Mouse (Mus musculus) limb, embryonic 10.5 days (tissue): ENCODE data around the gene Slc13a4. TPM values are rescaled to one million over a fixed set of nuclear protein-coding genes. Genes with fewer than 3 reads are reported as not detected.
A peak's percentile ranks its signal among the peaks of the same experiment; 100 is the strongest.

Experiments
- DNase-seq: peaks from one replicate; pipeline ENCODE4 v3.0.0-alpha.2; 2017; ENCODE audit warnings: low spot score
- H3K27ac ChIP-seq: fragments of 300-500 bp; sonication (generic); 2 replicates; pipeline ENCODE4 v1.5.1; 2016; ENCODE audit warnings: mild to moderate bottlenecking
- H3K27me3 ChIP-seq: fragments of 300-500 bp; sonication (generic); 2 replicates; pipeline ENCODE4 v1.6.1; 2016; ENCODE audit warnings: low read depth, mild to moderate bottlenecking; ENCODE audit not compliant: poor library complexity, severe bottlenecking
- H3K36me3 ChIP-seq: fragments of 300-500 bp; sonication (generic); 2 replicates; pipeline ENCODE4 v1.6.1; 2016; ENCODE audit warnings: mild to moderate bottlenecking, moderate library complexity
- H3K4me1 ChIP-seq: fragments of 300-500 bp; sonication (generic); 2 replicates; pipeline ENCODE4 v1.6.1; 2016
- H3K4me3 ChIP-seq: fragments of 300-500 bp; sonication (generic); 2 replicates; pipeline ENCODE4 v1.5.1; 2016; ENCODE audit warnings: mild to moderate bottlenecking, moderate library complexity
- H3K9me3 ChIP-seq: fragments of 300-500 bp; sonication (generic); replicated peaks from 2 replicates; pipeline ENCODE4 v1.6.1; 2016; ENCODE audit warnings: mild to moderate bottlenecking
- WGBS: fragments of 180-500 bp; shearing (Covaris S2); methylation state at CpG from one replicate; pipeline ENCODE4 v1.1.7; 2016; 5-methylcytosine and 5-hydroxymethylcytosine counted together
- polyA plus RNA-seq: library from polyadenylated mRNA; unstranded; fragments of >200 nt; fragmentation: Nextera tagmentation; extraction: Ambion mirVana; gene quantifications from 2 replicates; pipeline ENCODE4 v1.2.1, GENCODE M21; 2016

Slc13a4 gene
- polyA plus RNA-seq, 1 experiment from 2014 or later: 0.38 TPM

GRCm38 (mm10) chr6:35251807-35252476, 56.0 kb downstream of the Slc13a4 start:
- WGBS: 60% methylated on average over 17 of the region's 17 CpGs
- Histone ChIP-seq H3K4me1 (peaks cover 25% of the 10 kb centered on the region), H3K36me3 (peaks cover 12% of the 10 kb centered on the region), H3K27me3 (no peaks in the 10 kb centered on the region), H3K27ac (peak overlapping the region; percentile 93), H3K4me3 (peak overlapping the region; percentile 81), H3K9me3 (no peaks in the 10 kb centered on the region)
- DNase-seq: no peak

- Histone ChIP-seq H3K27me3 (no peaks in the 10 kb centered on the region), H3K4me1 (no peaks in the 10 kb centered on the region), H3K4me3 (no peak overlapping the region), H3K27ac (no peak overlapping the region), H3K9me3 (no peaks in the 10 kb centered on the region), H3K36me3 (peaks cover 77% of the 10 kb centered on the region)
- no peak for DNase-seq
- whole genome bisulfite sequencing: 78% methylated on average over 5 of the region's 5 CpGs
Measured at GRCm38 (mm10) chr6:35245086-35245485, 62.8 kb downstream of the Slc13a4 start.

GRCm38 (mm10) chr6:35243989-35244388, 63.9 kb downstream of the Slc13a4 start:
- H3K27me3 ChIP-seq: no peaks in the 10 kb centered on the region
- H3K4me3 ChIP-seq: no peak overlapping the region
- 90% methylated on average over 9 of the region's 9 CpGs for WGBS
- peaks cover 88% of the 10 kb centered on the region for H3K36me3 ChIP-seq
- H3K4me1 ChIP-seq: no peaks in the 10 kb centered on the region
- no peak overlapping the region for H3K27ac ChIP-seq
- no peaks in the 10 kb centered on the region for H3K9me3 ChIP-seq
- no peak for DNase-seq

- Histone ChIP-seq H3K27ac (no peak overlapping the region), H3K9me3 (no peaks in the 10 kb centered on the region), H3K27me3 (no peaks in the 10 kb centered on the region), H3K4me1 (no peaks in the 10 kb centered on the region), H3K4me3 (no peak overlapping the region), H3K36me3 (peaks cover 94% of the 10 kb centered on the region)
- DNase-seq: no peak
- WGBS: 92% methylated on average over 4 of the region's 4 CpGs
Measured at GRCm38 (mm10) chr6:35243252-35243651, 64.7 kb downstream of the Slc13a4 start.

GRCm38 (mm10) chr6:35236108-35236785, 71.7 kb downstream of the Slc13a4 start:
- no peaks in the 10 kb centered on the region for H3K27me3 ChIP-seq
- no peaks in the 10 kb centered on the region for H3K4me1 ChIP-seq
- no peak overlapping the region for H3K27ac ChIP-seq
- H3K4me3 ChIP-seq: no peak overlapping the region
- WGBS: 96% methylated on average over 9 of the region's 9 CpGs
- no peaks in the 10 kb centered on the region for H3K9me3 ChIP-seq
- H3K36me3 ChIP-seq: peaks cover 99% of the 10 kb centered on the region
- no peak for DNase-seq

GRCm38 (mm10) chr6:35229415-35229814, 78.5 kb downstream of the Slc13a4 start:
- H3K27ac ChIP-seq: no peak overlapping the region
- H3K36me3 ChIP-seq: peaks cover 96% of the 10 kb centered on the region
- H3K4me1 ChIP-seq: no peaks in the 10 kb centered on the region
- no peaks in the 10 kb centered on the region for H3K27me3 ChIP-seq
- WGBS: 87% methylated on average over 1 of the region's 1 CpGs
- DNase-seq: no peak
- H3K4me3 ChIP-seq: no peak overlapping the region
- H3K9me3 ChIP-seq: no peaks in the 10 kb centered on the region

GRCm38 (mm10) chr6:35225696-35226095, 82.2 kb downstream of the Slc13a4 start:
- Histone ChIP-seq H3K4me3 (no peak overlapping the region), H3K27ac (no peak overlapping the region), H3K27me3 (no peaks in the 10 kb centered on the region), H3K36me3 (peaks cover 95% of the 10 kb centered on the region), H3K4me1 (no peaks in the 10 kb centered on the region), H3K9me3 (no peaks in the 10 kb centered on the region)
- WGBS: 88% methylated on average over 4 of the region's 4 CpGs
- DNase-seq: no peak

Other genes starting within 250 kb of the Slc13a4 start
- 24.3 and 26.9 TPM in 2 replicates for gene Cnot4, start 174.4 kb downstream of the Slc13a4 start, polyA plus RNA-seq
- 59.6 and 60.1 TPM in 2 replicates for gene Nup205, start 130.7 kb downstream of the Slc13a4 start, polyA plus RNA-seq
- not detected in 2 replicates for gene Fam180a, start 18.0 kb upstream of the Slc13a4 start, polyA plus RNA-seq
- 141 and 155 TPM in 2 replicates for gene Mtpn, start 231.8 kb upstream of the Slc13a4 start, polyA plus RNA-seq